Mouse (Mus musculus) midbrain, embryonic 11.5 days (tissue): Measurements from ENCODE around the gene Ppil3. TPM values are rescaled to one million over a fixed set of nuclear protein-coding genes. Genes with fewer than 3 reads are reported as not detected.

ENCODE experiments used
- ATAC-seq: fragments of 200-750 bp; cut with Nextera tagmentation; 2 replicates; pipeline ENCODE4 v1.8.0; 2017; ENCODE audit warnings: moderate TSS enrichment, moderate library complexity; ENCODE audit not compliant: low FRiP score
- DNase-seq: peaks from one replicate; pipeline ENCODE4 v3.0.0; 2015; ENCODE audit warnings: low spot score; ENCODE audit errors: missing footprints
- H3K27ac ChIP-seq: fragments of 300-500 bp; sonication (generic); 2 replicates; pipeline ENCODE4 v1.5.1; 2014; ENCODE audit warnings: low read depth, low read length
- H3K27me3 ChIP-seq: fragments of 300-500 bp; sonication (generic); 2 replicates; pipeline ENCODE4 v1.6.1; 2014; ENCODE audit warnings: mild to moderate bottlenecking, low read length, moderate library complexity, mixed read lengths; ENCODE audit not compliant: control insufficient read depth, insufficient read depth
- H3K36me3 ChIP-seq: fragments of 300-500 bp; sonication (generic); 2 replicates; pipeline ENCODE4 v1.6.1; 2014; ENCODE audit warnings: mild to moderate bottlenecking, low read length, moderate library complexity, mixed read lengths; ENCODE audit not compliant: control insufficient read depth, insufficient read depth
- H3K4me1 ChIP-seq: fragments of 300-500 bp; sonication (generic); 2 replicates; pipeline ENCODE4 v1.6.1; 2014; ENCODE audit warnings: low read length; ENCODE audit not compliant: control insufficient read depth, insufficient read depth
- H3K4me2 ChIP-seq: fragments of 300-500 bp; sonication (generic); 2 replicates; pipeline ENCODE4 v1.6.1; 2014; ENCODE audit warnings: mild to moderate bottlenecking, moderate library complexity
- H3K4me3 ChIP-seq: fragments of 300-500 bp; sonication (generic); 2 replicates; pipeline ENCODE4 v1.5.1; 2014; ENCODE audit warnings: low read depth, low read length
- H3K9ac ChIP-seq: fragments of 300-500 bp; sonication (generic); 2 replicates; pipeline ENCODE4 v1.6.1; 2014; ENCODE audit warnings: low read length
- H3K9me3 ChIP-seq: fragments of 300-500 bp; sonication (generic); 2 replicates; pipeline ENCODE4 v1.6.1; 2016; ENCODE audit warnings: low read length; ENCODE audit not compliant: control insufficient read depth
- WGBS: fragments of 180-500 bp; shearing (Covaris S2); extraction: QIAGEN DNeasy Blood & Tissue Kit; methylation state at CpG from one replicate; pipeline ENCODE4 v1.1.7; 2014; 5-methylcytosine and 5-hydroxymethylcytosine counted together
- polyA plus RNA-seq: library from polyadenylated mRNA; unstranded; fragments of >200 nt; fragmentation: Nextera tagmentation; extraction: Ambion mirVana; gene quantifications from 2 replicates; pipeline ENCODE4 v1.2.1, GENCODE M21; 2014

The Ppil3 gene
- polyA plus RNA-seq = 56.8 and 61.9 TPM in 2 replicates

GRCm38 (mm10) chr1:58445143-58445722 lies at the start of gene Ppil3, which contains the start of gene Nif3l1:
Gene Ppil3, minus strand, starts transcription at chr1:58445486.
Gene Nif3l1, plus strand, starts transcription at chr1:58445151.
- H3K9me3 ChIP-seq = no peaks in the 10 kb centered on the region
- DNase-seq (peak; percentile 99), ATAC-seq (peak; percentile 94)
- H3K4me1 ChIP-seq = peaks cover 11% of the 10 kb centered on the region
- H3K4me3 ChIP-seq = peak within 1 kb of the TSS; percentile 54
- H3K27me3 ChIP-seq = no peaks in the 10 kb centered on the region
- H3K9ac ChIP-seq = peak within 1 kb of the TSS; percentile 83
- H3K4me2 ChIP-seq = peak within 1 kb of the TSS; percentile 71
- under 1% methylated on average over 33 of the region's 33 CpGs for WGBS
- peak within 1 kb of the TSS; percentile 79 for H3K27ac ChIP-seq
- no peaks in the 10 kb centered on the region; the same call in 1 of the 2 replicates for H3K36me3 ChIP-seq

- H3K4me1 ChIP-seq = no peaks in the 10 kb centered on the region
- no peak overlapping the region for H3K9ac ChIP-seq
- no peak overlapping the region for H3K4me2 ChIP-seq
- H3K27me3 ChIP-seq = no peaks in the 10 kb centered on the region
- no peak overlapping the region for H3K27ac ChIP-seq
- peak; percentile 17 for DNase-seq
- no peak overlapping the region for H3K4me3 ChIP-seq
- no peaks in the 10 kb centered on the region for H3K9me3 ChIP-seq
- peaks cover 20% of the 10 kb centered on the region; the same call in 1 of the 2 replicates for H3K36me3 ChIP-seq
- ATAC-seq = no peak
- 94% methylated on average over 4 of the region's 4 CpGs for WGBS
Observed at GRCm38 (mm10) chr1:58482647-58483046, 37.4 kb upstream of the Ppil3 start.

GRCm38 (mm10) chr1:58475662-58476061 lies 30.4 kb upstream of the Ppil3 start:
- WGBS = 94% methylated on average over 8 of the region's 8 CpGs
- ATAC-seq (no peak), DNase-seq (peak; percentile 66)
- no peak overlapping the region for H3K27ac ChIP-seq
- peaks cover 25% of the 10 kb centered on the region for H3K36me3 ChIP-seq
- no peak overlapping the region for H3K9ac ChIP-seq
- no peak overlapping the region for H3K4me2 ChIP-seq
- no peaks in the 10 kb centered on the region for H3K9me3 ChIP-seq
- H3K4me3 ChIP-seq = no peak overlapping the region
- H3K4me1 ChIP-seq = no peaks in the 10 kb centered on the region
- no peaks in the 10 kb centered on the region for H3K27me3 ChIP-seq

GRCm38 (mm10) chr1:58465561-58465960 lies 20.3 kb upstream of the Ppil3 start:
- WGBS = 92% methylated on average over 4 of the region's 4 CpGs
- peaks cover 26% of the 10 kb centered on the region for H3K36me3 ChIP-seq
- no peak overlapping the region for H3K4me3 ChIP-seq
- H3K9me3 ChIP-seq = no peaks in the 10 kb centered on the region
- no peak overlapping the region for H3K9ac ChIP-seq
- no peaks in the 10 kb centered on the region for H3K27me3 ChIP-seq
- no peaks in the 10 kb centered on the region for H3K4me1 ChIP-seq
- DNase-seq (no peak), ATAC-seq (no peak)
- H3K4me2 ChIP-seq = no peak overlapping the region
- no peak overlapping the region for H3K27ac ChIP-seq

- Histone ChIP-seq H3K4me2 (no peak overlapping the region), H3K9me3 (no peaks in the 10 kb centered on the region), H3K27me3 (no peaks in the 10 kb centered on the region), H3K4me3 (no peak overlapping the region), H3K36me3 (peaks cover 26% of the 10 kb centered on the region), H3K27ac (no peak overlapping the region), H3K4me1 (no peaks in the 10 kb centered on the region), H3K9ac (no peak overlapping the region)
- 93% methylated on average over 4 of the region's 4 CpGs for WGBS
- ATAC-seq (no peak), DNase-seq (no peak)
Observed at GRCm38 (mm10) chr1:58465042-58465441, 19.8 kb upstream of the Ppil3 start.

GRCm38 (mm10) chr1:58463935-58464334 lies 18.6 kb upstream of the Ppil3 start:
- Histone ChIP-seq H3K4me2 (no peak overlapping the region), H3K9me3 (no peaks in the 10 kb centered on the region), H3K36me3 (peaks cover 22% of the 10 kb centered on the region), H3K4me1 (no peaks in the 10 kb centered on the region), H3K9ac (no peak overlapping the region), H3K27me3 (no peaks in the 10 kb centered on the region), H3K27ac (no peak overlapping the region), H3K4me3 (no peak overlapping the region)
- no peak for DNase-seq
- no peak for ATAC-seq
- WGBS = 98% methylated on average over 2 of the region's 2 CpGs

- H3K9me3 ChIP-seq = no peaks in the 10 kb centered on the region
- peaks cover 38% of the 10 kb centered on the region for H3K36me3 ChIP-seq
- no peak overlapping the region for H3K4me3 ChIP-seq
- WGBS = 91% methylated on average over 3 of the region's 3 CpGs
- ATAC-seq (no peak), DNase-seq (no peak)
- H3K27ac ChIP-seq = no peak overlapping the region
- no peaks in the 10 kb centered on the region for H3K27me3 ChIP-seq
- H3K9ac ChIP-seq = no peak overlapping the region
- no peak overlapping the region for H3K4me2 ChIP-seq
- H3K4me1 ChIP-seq = no peaks in the 10 kb centered on the region
Observed at GRCm38 (mm10) chr1:58460566-58460965, 15.3 kb upstream of the Ppil3 start.

- peaks cover 32% of the 10 kb centered on the region for H3K36me3 ChIP-seq
- DNase-seq (no peak), ATAC-seq (no peak)
- 83% methylated on average over 2 of the region's 2 CpGs for WGBS
- no peak overlapping the region for H3K9ac ChIP-seq
- no peak overlapping the region for H3K4me3 ChIP-seq
- no peaks in the 10 kb centered on the region for H3K9me3 ChIP-seq
- H3K4me1 ChIP-seq = no peaks in the 10 kb centered on the region
- H3K27me3 ChIP-seq = no peaks in the 10 kb centered on the region
- H3K4me2 ChIP-seq = no peak overlapping the region
- no peak overlapping the region for H3K27ac ChIP-seq
Observed at GRCm38 (mm10) chr1:58458867-58459266, 13.6 kb upstream of the Ppil3 start.

- H3K4me2 ChIP-seq = no peak overlapping the region
- DNase-seq (no peak), ATAC-seq (no peak)
- no peaks in the 10 kb centered on the region for H3K9me3 ChIP-seq
- WGBS = 91% methylated on average over 5 of the region's 5 CpGs
- H3K9ac ChIP-seq = no peak overlapping the region
- peaks cover 27% of the 10 kb centered on the region for H3K36me3 ChIP-seq
- no peaks in the 10 kb centered on the region for H3K27me3 ChIP-seq
- no peak overlapping the region for H3K4me3 ChIP-seq
- no peak overlapping the region for H3K27ac ChIP-seq
- H3K4me1 ChIP-seq = no peaks in the 10 kb centered on the region
Observed at GRCm38 (mm10) chr1:58458175-58458574, 12.9 kb upstream of the Ppil3 start.
